Mouse (Mus musculus): ENCODE measurements around the gene Fpgs.

Fpgs gene

DNA sequence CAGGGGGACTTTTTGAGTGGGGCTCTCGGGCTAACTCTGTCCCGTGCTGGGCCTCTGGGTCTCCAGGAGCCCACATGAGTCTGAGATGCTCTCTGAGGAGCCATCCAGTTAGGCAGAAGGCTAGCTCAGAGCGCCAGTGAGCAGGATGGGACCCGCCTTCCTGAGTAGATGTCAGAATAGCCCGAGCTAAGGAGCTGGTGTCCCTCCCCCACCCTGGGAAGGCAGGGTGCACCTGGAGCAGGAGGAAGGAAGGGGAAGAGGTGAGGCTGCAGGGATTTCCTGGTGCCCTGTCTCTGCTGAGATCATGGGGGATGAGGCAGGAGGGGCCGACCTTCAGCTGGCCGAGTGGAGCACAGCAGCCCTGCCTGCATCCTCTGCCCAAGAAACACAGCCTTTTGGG, 24.5 kb upstream of the Fpgs start:
- in situ Hi-C loops (cut with MboI; ENCODE audit: low pct_unique_long_range_greater_than_20kb in 1 of 2, low sequenced_read_pairs in 2 of 2, unreplicated experiment in 1 of 2) = no loop called here

DNA sequence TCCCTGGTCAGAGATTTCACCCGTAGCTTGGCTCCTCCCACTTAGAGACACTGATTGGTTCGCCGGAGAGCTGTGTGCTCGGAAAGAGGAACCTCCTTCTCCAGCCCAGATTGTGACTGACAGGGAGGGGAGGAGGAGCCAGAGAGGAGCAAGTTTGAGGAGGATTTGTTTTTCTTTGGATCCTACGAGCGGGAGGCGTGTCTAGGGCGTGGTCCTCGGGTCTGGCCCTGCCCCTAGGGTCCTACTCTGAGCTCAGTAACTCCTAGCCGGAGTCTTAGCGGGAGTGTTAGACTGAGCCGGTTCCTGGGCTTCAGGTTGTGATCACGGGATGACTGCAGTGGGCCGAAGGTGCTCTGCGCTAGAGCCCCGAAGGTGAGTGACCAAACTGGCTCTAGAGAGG, 23.5 kb upstream of the Fpgs start:
- in situ Hi-C loops (cut with MboI; ENCODE audit: low pct_unique_long_range_greater_than_20kb in 1 of 2, low sequenced_read_pairs in 2 of 2, unreplicated experiment in 1 of 2) = no loop called here

DNA sequence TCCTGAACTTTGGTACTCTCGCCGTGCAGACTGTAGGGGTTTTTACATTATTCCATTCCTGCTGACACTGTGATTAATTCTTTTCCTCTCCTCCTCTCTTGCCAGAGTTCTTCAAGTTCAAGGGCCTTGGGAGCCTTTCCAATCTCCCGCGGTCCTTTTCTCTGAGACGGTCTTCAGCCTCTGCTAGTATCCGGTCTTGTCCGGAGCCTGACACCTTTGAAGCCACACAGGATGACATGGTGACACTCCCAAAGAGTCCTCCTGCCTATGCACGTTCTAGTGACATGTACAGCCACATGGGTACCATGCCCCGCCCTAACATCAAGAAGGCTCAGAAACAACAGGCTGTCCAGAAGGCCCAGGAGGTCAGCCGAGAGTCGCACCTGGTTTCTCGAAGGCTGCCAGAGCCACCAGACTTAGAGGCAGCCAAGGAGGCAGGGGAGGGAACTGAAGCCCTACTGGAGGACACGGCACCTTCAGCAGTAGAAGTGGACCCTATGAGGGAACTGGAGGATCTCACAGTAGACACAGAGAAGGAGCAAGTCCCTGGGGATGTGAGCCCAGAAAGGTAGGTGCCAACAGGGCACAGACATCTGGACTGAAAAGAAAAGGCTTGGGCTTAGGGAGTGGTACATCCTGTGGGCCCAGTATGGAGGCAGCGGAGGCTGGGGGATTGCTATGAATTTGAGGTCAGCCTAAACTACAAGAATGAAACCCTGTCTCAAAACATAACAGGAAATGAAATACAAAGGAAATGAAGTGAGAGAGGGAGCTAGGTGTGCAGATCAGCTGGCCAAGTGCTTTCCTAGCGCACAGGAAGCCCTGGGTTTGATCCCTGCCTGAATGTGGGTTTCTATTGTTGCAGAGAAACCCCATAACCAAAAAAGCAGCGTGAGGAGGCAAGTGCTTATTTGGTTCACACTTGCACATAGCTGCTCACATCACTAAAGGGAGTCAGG, 21.2 kb upstream of the Fpgs start:
- in situ Hi-C loops (cut with MboI; ENCODE audit: low pct_unique_long_range_greater_than_20kb in 1 of 2, low sequenced_read_pairs in 2 of 2, unreplicated experiment in 1 of 2) = no loop called here

DNA sequence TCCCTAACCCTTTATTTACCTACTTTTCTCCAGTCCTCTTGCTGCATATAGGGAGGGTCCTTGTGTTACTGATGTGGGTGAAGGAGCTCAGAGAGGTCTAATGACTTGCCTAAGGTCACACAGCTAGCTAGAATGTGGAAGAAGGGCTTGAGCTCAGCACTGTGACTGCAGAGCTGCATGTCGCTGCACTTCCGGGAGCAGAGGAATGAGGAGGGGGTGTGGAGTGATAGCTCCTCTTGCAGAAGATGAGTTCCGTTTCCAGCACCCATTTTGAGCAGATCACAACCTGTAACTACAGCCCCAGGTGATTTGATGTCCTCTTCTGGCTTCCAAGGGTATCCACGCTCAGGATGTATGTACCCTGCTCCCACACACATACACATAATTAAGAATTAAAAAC, 20.2 kb upstream of the Fpgs start:
- in situ Hi-C loops (cut with MboI; ENCODE audit: low pct_unique_long_range_greater_than_20kb in 1 of 2, low sequenced_read_pairs in 2 of 2, unreplicated experiment in 1 of 2) = no loop called here

DNA sequence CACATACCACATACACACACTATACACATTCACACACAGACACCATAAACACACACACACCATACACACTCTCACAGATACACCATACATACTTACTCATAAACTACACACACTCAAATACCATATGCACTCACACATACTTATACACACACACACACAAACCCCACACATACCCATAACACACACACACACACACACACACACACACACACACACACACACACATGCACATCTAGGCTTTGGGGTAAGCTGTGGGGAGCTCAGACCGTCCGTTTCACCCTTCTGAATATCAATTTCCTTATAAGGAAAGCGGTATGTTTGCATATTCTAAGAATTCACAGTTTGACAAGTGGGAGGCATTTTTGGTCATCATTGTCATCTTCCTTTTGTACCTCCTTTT, 18.6 kb upstream of the Fpgs start:
- in situ Hi-C loops (cut with MboI; ENCODE audit: low pct_unique_long_range_greater_than_20kb in 1 of 2, low sequenced_read_pairs in 2 of 2, unreplicated experiment in 1 of 2) = no loop called here

DNA sequence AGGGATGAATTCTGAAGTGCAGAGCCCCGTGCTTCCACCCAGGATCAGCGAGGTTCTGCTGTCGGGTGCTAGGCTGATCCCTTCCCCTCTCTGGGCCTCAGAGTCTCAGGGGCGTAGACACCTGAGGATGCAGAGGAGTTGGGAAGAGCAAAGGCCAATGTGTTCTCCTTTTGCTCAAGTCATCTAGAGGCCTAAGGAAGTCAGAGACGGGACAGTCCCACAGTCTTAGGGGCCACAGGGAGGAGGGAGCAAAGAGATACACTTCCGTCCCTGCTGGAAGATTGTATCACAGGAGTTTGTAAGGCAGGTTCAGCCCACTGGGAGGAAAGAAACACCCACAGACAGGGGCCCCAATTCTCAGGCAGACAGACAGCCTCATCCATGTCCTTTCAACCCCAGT, 18.1 kb upstream of the Fpgs start:
- in situ Hi-C loops (cut with MboI; ENCODE audit: low pct_unique_long_range_greater_than_20kb in 1 of 2, low sequenced_read_pairs in 2 of 2, unreplicated experiment in 1 of 2) = no loop called here

DNA sequence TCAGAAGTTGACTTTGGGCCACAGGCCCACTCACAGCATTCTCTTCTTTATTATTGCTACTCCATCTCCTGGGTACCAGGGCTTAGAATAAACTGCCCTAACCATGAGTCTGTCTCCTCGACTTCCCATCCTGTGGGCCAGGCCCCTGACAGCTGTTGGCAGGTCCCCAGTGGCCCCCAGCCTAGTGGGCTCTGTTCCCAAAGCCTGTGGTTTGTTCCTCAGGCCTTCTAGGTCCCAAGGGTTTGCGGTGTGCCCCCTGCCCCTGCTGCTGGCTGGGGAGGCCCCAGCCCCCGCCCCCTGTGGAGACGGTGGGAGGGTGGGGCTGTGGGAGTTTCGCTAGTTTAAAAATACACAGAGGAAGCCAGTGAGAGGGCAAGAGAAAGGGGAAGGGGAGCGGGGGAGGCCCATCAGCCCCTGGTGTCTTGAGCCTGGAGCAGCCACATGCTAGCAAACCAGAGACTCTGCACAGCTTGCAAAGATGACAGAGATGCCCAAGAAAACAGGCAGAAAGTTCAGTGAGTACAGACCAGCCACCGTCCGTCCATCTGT, 16.8 kb upstream of the Fpgs start, which contains the start of gene Sh2d3c:
Sh2d3c (plus strand) TSS at position 375 of the 549 bp plus-strand sequence.
- in situ Hi-C loops (cut with MboI; ENCODE audit: low pct_unique_long_range_greater_than_20kb in 1 of 2, low sequenced_read_pairs in 2 of 2, unreplicated experiment in 1 of 2) = no loop called here

DNA sequence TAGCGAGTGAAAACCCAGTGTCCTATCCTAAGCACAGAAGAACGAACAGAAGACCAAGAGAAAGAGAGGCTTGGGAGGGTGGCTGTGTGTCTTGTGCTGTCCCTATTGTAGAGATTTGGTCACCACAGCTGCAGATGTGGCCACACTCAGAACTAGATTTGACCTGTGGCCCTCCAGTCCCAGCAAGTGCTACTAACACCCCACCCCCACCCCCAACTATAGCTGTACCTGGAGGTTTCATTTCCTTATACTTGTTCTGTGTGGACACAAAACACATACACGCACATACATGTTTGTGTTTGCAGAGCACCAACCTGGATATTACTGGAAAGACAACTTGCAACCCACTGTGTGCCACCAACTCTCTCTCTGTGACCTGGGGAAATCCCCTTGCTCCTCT, 16.1 kb upstream of the Fpgs start:
- in situ Hi-C loops (cut with MboI; ENCODE audit: low pct_unique_long_range_greater_than_20kb in 1 of 2, low sequenced_read_pairs in 2 of 2, unreplicated experiment in 1 of 2) = no loop called here

DNA sequence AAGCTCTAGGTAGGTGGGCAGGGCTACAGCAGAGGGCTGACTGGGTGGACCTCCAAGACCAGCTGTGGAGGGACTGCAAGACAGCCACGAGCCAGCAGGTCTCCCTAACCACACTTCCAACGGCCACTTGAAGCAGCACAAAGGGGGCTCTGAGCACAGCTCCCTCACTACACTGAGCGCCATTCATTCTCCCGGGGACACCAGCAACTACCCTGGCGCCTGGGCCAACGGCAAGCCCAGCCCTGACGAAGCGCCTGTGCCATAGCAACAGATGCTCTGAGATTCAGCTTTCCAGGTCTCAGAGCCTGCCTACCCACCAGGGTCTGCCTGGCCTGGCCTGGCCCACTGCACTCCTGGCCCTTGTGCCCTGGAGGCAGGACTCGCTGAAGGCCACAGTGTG, 14.8 kb upstream of the Fpgs start:
- in situ Hi-C loops (cut with MboI; ENCODE audit: low pct_unique_long_range_greater_than_20kb in 1 of 2, low sequenced_read_pairs in 2 of 2, unreplicated experiment in 1 of 2) = no loop called here

DNA sequence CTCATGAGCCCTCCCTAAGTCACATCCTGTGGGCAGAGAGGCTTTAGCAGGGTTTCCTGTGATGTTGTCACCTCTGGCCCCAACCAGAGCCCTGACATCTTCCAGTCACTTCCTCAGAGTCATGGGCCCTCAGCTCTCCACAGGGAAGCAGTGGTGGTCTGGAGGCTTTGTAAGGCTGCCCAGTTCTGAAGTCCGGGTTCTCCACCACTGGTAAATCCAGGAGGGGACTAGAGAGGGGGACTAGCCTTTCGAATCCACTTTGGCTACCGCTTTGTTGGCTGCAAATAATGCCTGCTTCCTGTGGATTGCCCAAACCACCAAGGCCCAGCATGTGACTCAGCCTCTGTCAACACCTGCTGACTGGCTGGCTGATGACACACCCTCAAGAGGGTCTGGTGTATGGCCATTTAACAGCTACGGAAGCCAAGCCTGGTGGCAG, 11.1 kb upstream of the Fpgs start:
- in situ Hi-C loops (cut with MboI; ENCODE audit: low pct_unique_long_range_greater_than_20kb in 1 of 2, low sequenced_read_pairs in 2 of 2, unreplicated experiment in 1 of 2) = loop anchor here (5.0 kb wide), 1 partner anchor 42 kb away; the partner anchor contains the start of gene Tor2a (in 2 of the 2)

DNA sequence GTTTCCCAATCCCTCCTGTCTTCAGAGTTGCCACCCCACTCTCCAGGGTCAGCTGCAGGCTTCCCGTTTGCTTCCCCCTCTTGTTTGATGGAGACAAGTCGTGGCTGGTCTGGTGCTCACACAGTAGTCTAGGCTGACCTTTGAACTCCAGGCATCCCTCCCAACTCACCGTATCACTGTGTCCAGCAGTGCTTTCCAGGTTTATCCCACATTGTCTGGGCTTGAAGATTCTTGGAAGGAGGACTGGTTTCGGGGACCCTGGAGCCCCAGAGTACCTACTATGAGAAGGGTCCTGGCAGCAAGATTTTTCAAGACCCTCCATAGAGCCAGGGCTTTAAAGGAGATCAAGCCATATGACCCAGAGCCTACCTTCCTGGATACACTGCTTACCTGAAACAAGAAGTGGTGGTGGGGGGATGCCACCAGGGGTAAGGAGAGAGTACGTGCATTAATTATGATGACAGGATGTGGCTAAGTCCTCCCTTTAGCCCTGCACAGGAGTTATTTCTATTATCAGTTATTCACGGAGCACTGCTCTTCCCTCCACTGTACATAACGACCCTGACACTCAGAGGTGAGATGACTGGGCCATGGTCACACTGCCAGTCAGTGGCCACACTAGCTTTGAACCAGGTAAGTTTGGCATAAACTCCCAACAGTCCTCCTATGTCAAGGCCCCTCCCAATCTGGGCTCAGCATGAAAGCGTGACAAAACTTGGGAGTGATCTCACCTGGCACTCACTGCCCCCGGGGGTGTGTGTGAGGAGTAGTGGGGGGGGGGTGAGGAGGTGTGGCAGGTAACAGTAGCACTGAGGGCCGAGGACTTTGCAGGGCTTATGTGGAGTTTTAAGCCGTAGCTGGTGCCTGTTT, 10.4 kb upstream of the Fpgs start:
- in situ Hi-C loops (cut with MboI; ENCODE audit: low pct_unique_long_range_greater_than_20kb in 1 of 2, low sequenced_read_pairs in 2 of 2, unreplicated experiment in 1 of 2) = loop anchor here (5.0 kb wide), 1 partner anchor 43 kb away; the partner anchor contains the start of gene Tor2a (in 2 of the 2)

DNA sequence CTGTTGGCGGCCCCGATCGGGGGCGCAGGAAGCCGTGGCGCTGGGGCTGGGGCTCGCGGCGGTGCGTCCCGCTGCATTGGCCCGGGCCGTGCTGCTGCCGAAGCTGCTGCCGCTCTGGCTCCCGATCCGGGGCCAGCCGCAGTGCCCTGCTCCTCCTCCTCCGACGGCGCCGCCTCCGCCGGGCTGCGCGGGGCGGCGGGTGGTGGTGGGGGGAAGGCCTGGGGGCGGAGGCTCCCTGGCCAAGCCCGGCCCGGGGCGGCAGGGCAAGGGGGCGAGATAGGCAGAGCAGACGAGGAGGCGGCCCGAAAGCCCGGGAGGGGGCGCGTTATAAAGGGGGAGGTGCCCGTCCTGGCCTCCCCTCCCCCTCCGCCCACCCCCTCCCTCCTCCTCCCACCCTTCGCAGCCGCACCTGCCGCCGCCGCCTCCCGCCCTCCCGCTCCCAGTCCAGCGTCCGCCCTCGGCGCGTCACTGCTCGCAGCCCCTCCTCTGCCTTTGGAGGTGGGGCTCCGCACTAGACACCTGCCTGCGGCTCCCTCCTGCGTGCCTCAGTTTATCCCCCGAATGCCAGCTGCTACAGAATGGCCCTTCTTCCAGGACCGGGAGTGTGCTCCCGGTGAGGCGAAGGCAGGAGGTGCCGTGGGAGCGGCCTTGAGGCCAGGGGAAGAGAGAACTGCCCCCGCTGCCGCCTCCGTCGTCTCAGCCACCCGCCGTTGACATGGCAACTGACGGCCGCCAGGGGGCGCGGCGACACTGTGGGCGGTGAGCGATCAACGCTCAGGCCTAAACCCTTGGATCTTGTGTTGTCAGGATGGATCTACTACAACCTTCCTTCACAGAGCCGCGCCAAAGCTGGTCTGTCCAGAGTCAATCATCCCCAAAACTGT, 9.2 kb upstream of the Fpgs start, which contains the start of gene Cdk9:
Cdk9 (minus strand) TSS at position 143 of the 884 bp plus-strand sequence.
- in situ Hi-C loops (cut with MboI; ENCODE audit: low pct_unique_long_range_greater_than_20kb in 1 of 2, low sequenced_read_pairs in 2 of 2, unreplicated experiment in 1 of 2) = loop anchor here (5.0 kb wide), 1 partner anchor 44 kb away; the partner anchor contains the start of gene Tor2a (in 2 of the 2)

DNA sequence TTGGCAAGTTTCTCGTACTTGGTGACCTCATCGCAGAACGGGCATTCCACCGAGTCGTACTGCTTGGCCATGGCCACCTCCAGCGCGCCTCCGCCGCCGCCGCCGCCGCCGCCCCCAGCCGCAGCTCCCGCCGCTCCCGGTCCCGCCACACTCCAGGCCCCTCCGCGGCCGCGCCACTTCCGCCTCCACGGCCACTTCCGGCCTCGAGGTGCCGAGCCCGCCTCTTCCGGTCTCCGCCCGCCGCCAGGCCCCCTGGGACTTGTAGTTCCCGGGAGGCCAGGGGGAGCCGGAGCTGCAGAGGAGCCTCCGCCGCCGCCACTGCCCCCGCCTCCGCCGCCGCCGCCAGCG, 8.6 kb upstream of the Fpgs start:
- in situ Hi-C loops (cut with MboI; ENCODE audit: low pct_unique_long_range_greater_than_20kb in 1 of 2, low sequenced_read_pairs in 2 of 2, unreplicated experiment in 1 of 2) = loop anchor here (5.0 kb wide), 1 partner anchor 45 kb away; the partner anchor contains the start of gene Tor2a (in 2 of the 2)

DNA sequence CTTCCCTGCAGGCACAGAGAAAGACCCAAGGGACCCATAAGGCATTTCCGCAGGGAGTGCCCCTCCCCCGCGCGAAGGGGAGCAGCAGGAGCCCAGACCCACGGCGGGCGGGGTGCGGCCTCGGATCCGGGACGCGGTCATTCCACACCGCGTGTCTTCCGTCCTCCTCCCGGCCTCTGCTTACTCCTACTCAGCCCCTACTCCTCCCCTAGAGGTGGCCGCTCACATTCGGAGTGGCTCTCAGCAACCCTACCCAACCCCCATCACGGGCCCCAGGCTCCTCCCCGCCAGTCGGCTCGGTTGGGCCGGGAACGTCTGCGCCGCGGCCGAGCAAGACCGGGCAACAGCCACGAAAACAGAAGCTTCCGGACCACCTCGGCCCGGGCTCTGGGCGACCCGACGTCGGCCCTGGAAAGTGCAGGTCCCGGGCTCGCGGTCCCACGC, 8.2 kb upstream of the Fpgs start:
- in situ Hi-C loops (cut with MboI; ENCODE audit: low pct_unique_long_range_greater_than_20kb in 1 of 2, low sequenced_read_pairs in 2 of 2, unreplicated experiment in 1 of 2) = loop anchor here (5.0 kb wide), 1 partner anchor 45 kb away; the partner anchor contains the start of gene Tor2a (in 2 of the 2)

DNA sequence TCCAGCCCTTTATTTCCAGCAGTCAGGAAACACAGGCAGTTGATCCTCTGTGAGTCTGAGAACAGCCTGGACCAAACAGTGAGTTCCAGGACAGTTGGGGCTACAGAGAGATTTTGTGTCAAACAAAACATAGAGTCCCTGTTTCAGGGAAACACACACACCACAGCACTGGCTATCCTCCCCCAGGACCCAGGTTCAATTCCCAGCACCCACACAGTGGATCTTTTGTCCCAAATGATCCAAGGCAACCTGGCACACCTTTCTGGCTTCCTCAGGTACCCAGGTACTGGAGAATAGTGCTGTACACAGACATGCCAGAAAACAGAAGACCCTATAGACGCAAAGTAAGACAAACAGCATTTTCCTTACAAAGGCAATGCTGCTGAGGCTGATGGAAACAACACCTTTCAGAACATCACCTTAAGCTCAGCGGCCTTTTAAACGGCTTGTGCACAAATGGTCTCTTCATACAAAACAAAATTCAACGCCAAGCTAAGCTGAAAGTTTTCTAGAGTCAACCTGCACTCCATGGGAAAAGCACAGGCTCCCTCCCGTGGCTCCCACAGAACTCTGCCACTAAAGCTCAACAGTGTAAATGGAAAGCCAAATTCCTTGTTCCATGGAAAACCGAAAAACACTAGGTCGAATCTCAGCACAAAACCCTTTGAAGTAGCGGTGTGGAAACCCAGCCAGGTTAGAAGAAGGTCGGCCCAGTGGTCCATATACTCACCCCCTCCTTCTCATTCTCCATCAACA, 7.5 kb upstream of the Fpgs start:
- in situ Hi-C loops (cut with MboI; ENCODE audit: low pct_unique_long_range_greater_than_20kb in 1 of 2, low sequenced_read_pairs in 2 of 2, unreplicated experiment in 1 of 2) = loop anchor here (5.0 kb wide), 1 partner anchor 46 kb away; the partner anchor contains the start of gene Tor2a (in 2 of the 2)

DNA sequence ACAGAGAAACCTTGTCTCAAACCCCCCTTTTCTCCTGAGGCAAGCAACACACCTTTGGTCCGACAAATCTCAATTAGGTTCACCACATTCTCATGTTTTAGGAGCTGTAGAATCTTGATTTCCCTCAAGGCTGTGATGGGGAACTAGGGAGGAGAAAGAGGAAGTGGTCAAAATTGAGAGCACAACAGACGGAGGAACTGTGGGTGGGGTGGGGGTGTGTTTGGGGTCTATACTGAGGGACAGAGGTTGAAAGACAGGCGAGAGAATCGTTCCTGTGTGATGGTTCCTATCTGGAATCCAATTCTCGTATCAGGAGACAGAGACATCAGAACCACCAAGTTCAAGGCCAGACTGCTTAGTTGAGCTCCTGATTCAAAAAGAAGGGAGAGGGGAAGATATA, 6.5 kb upstream of the Fpgs start:
- in situ Hi-C loops (cut with MboI; ENCODE audit: low pct_unique_long_range_greater_than_20kb in 1 of 2, low sequenced_read_pairs in 2 of 2, unreplicated experiment in 1 of 2) = loop anchor here (5.0 kb wide), 1 partner anchor 47 kb away; the partner anchor contains the start of gene Tor2a (in 2 of the 2)
